Mouse (Mus musculus): Measurements from ENCODE around the gene Nt5c3b. TPM values are rescaled to one million over a fixed set of nuclear protein-coding genes. Genes with fewer than 3 reads are reported as not detected.

Nt5c3b gene
- polyA plus RNA-seq, 1 experiment from 2014 or later = 105 TPM

DNA sequence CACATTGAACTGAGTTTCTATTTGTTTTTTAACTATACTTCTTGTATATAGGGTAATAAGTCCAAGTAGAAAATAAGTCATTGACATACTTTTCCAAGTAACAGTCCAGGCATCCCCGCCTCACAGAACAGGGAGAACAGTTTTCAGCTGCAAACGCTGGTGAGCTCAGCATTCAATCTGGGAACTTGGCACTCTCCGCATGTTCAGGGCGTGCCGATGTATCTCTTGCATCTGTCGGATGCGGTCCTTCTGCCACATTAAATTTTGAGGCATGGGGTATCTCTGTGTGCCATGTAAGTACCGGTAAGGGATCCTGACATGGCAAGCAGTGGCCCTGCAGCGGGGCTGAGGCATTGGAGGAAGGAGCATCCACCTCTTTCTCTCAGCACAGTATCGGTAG lies 21.1 kb upstream of the Nt5c3b start:
- Histone ChIP-seq H3K9me3 (no peaks in the 10 kb centered on the region), H3K27me3 (replicated peaks) (no peaks in the 10 kb centered on the region), H3K4me1 (no peaks in the 10 kb centered on the region), H3K4me3 (no peak overlapping the region), H3K27ac (no peak overlapping the region), H3K4me2 (replicated peaks) (no peak overlapping the region), H3K36me3 (peaks cover 43% of the 10 kb centered on the region), H3K9ac (no peak overlapping the region)
- no peak for ATAC-seq (ENCODE audit: low FRiP score, low read depth)
- 95% methylated on average over 10 of the region's 10 CpGs for WGBS

GRCm38 (mm10) chr11:100457711-100458110 lies 16.1 kb upstream of the Nt5c3b start:
- no peaks in the 10 kb centered on the region for H3K27me3 ChIP-seq (replicated peaks)
- H3K9me3 ChIP-seq = 0 out of 2 replicates have a peak, but pooled peaks cover 4% of the 10 kb centered on the region
- no peak for ATAC-seq (ENCODE audit: low FRiP score, low read depth)
- H3K36me3 ChIP-seq = peaks cover 42% of the 10 kb centered on the region
- H3K4me2 ChIP-seq (replicated peaks) = no peak overlapping the region
- H3K4me1 ChIP-seq = no peaks in the 10 kb centered on the region
- 94% methylated on average over 5 of the region's 5 CpGs for WGBS
- no peak overlapping the region for H3K4me3 ChIP-seq
- H3K27ac ChIP-seq = no peak overlapping the region
- H3K9ac ChIP-seq = no peak overlapping the region

DNA sequence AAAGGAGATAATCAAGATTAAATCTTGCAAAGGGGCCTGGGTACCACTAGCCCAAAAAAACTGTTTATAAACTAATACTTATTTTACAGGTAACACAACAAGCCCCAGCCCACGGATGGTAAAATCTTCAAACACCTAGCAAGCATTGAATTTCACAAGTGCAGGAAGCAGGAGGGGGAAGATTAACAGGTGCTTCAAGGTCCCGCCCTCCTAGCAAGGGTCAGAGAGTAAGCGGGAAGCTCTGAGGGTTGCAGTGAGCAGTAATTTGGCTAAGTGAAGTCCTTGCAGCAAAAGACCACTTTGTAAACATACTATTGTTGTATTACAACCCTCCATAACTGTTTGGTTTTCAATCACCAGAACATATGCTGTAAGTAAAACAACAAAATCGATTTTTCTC lies 15.6 kb upstream of the Nt5c3b start:
- WGBS = 90% methylated on average over 4 of the region's 4 CpGs
- peaks cover 40% of the 10 kb centered on the region for H3K36me3 ChIP-seq
- H3K4me1 ChIP-seq = no peaks in the 10 kb centered on the region
- ATAC-seq (ENCODE audit: low FRiP score, low read depth) = no peak
- H3K4me2 ChIP-seq (replicated peaks) = no peak overlapping the region
- 0 out of 2 replicates have a peak, but pooled peaks cover 8% of the 10 kb centered on the region for H3K9me3 ChIP-seq
- no peak overlapping the region for H3K9ac ChIP-seq
- no peak overlapping the region for H3K4me3 ChIP-seq
- H3K27ac ChIP-seq = no peak overlapping the region
- no peaks in the 10 kb centered on the region for H3K27me3 ChIP-seq (replicated peaks)

DNA sequence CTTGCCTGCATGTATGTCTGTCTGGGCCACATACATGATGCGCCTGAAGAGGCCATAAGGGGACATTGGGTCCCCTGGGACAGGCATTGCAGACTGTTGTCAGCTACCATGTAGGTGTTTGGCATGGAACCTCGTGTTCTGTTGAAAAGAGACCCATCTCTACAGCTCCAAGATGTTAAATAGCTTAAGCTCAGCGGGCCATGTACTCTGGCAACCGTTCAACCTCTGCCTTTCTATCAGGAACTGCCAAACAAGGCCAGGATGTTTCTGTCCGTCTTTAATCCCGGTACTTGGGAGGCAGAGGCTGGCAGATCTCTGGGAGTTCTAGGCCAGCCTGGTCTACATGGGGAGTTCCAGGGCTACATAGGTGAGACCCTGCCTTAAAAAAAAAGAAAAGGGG lies 1.0 kb upstream of the Nt5c3b start:
- WGBS = 87% methylated on average over 6 of the region's 6 CpGs
- H3K4me3 ChIP-seq = no peak overlapping the region
- no peaks in the 10 kb centered on the region for H3K9me3 ChIP-seq
- ATAC-seq (ENCODE audit: low FRiP score, low read depth) = no peak
- no peak overlapping the region for H3K27ac ChIP-seq
- H3K36me3 ChIP-seq = peaks cover under 1% of the 10 kb centered on the region; the same call in 1 of the 2 replicates
- no peak overlapping the region for H3K9ac ChIP-seq
- H3K4me2 ChIP-seq (replicated peaks) = no peak overlapping the region
- peaks cover 12% of the 10 kb centered on the region for H3K4me1 ChIP-seq
- no peaks in the 10 kb centered on the region for H3K27me3 ChIP-seq (replicated peaks)

DNA sequence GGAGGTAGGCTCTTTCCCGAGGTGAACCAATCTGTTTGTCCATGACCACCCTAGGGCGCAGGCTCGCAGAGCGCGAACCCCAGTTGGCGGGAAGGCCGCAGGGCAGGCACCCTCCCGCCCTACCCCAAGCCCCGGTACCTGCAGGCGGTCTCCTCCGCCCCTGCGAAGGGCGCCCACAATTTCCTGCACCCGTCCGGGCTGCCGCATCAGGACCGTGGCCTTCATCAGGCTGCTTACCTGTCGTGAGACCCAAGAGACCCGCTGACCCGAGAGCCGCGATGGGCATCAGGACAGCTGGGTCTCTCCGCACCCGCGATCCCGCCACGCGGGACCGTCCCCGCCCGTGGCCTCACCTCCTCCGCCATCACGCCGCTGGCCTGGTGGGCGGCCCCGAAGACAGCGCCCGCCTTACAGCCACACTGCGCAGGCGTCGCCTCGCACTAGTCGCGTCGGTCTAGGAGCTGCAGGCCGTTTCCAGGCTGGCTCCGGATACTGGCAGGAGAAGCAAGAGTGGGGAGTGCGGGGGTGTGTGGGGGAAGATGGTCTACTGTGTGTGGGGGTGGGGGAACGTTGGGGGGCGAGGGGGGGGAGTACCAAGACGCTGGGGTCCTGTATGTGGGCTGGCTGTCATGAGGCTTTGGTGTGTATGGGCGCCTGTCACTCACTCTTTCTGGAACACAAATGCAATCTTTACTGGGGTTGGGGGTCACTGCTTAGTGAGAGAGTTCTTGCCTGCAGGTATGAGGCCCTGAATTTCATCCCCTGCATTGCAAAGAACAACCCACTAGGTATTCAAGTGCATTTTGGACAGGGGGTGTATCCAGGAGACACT lies 701 bp downstream of the Nt5c3b start:
- H3K9ac ChIP-seq = peak overlapping the region; percentile 92
- WGBS = under 1% methylated on average over 52 of the region's 52 CpGs

DNA sequence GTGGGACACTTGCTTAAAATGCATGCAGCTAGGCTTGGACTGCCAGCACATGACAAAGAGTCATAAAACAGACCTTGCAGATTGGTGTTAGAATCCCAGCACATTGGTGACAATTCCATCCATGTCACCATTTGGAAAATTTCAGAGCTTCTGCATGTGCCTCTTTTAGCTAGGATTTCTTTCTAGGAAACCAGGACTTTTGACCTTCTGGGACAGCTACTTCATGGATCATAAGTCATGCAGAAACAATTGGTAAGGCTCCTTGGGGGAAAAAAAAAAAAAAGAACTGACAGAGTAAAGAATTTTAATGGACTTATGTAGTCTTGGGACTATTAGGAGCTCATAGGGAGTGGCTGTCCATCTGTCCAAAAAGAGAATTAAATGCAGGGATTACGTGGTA lies 3.7 kb downstream of the Nt5c3b start:
- Histone ChIP-seq H3K4me3 (no peak overlapping the region), H3K4me2 (replicated peaks) (no peak overlapping the region), H3K27ac (no peak overlapping the region), H3K27me3 (replicated peaks) (no peaks in the 10 kb centered on the region), H3K36me3 (peaks cover 24% of the 10 kb centered on the region), H3K4me1 (peaks cover 12% of the 10 kb centered on the region), H3K9me3 (no peaks in the 10 kb centered on the region), H3K9ac (no peak overlapping the region)
- 80% methylated on average over 1 of the region's 1 CpGs for WGBS
- no peak for ATAC-seq (ENCODE audit: low FRiP score, low read depth)

More for the DNA sequence above, 701 bp downstream of the Nt5c3b start:
- H3K27ac ChIP-seq = no peak overlapping the region
- H3K4me2 ChIP-seq (replicated peaks) = peak overlapping the region; percentile 81
- H3K36me3 ChIP-seq = peaks cover 8% of the 10 kb centered on the region
- no peaks in the 10 kb centered on the region for H3K27me3 ChIP-seq (replicated peaks)
- peaks cover 12% of the 10 kb centered on the region for H3K4me1 ChIP-seq
- H3K9me3 ChIP-seq = no peaks in the 10 kb centered on the region
- peak overlapping the region; percentile 72 for H3K4me3 ChIP-seq
- peak; percentile 93 for ATAC-seq (ENCODE audit: low FRiP score, low read depth)

GRCm38 (mm10) chr11:100435678-100436246 lies 5.8 kb downstream of the Nt5c3b start:
- 46% methylated on average over 9 of the region's 9 CpGs for WGBS
- H3K36me3 ChIP-seq = peaks cover 28% of the 10 kb centered on the region

GRCm38 (mm10) chr11:100432002-100432401 lies 9.6 kb downstream of the Nt5c3b start:
- Histone ChIP-seq H3K36me3 (peaks cover 36% of the 10 kb centered on the region), H3K4me3 (no peak overlapping the region), H3K27ac (no peak overlapping the region), H3K9ac (no peak overlapping the region), H3K9me3 (no peaks in the 10 kb centered on the region), H3K4me2 (replicated peaks) (no peak overlapping the region), H3K27me3 (replicated peaks) (no peaks in the 10 kb centered on the region), H3K4me1 (no peaks in the 10 kb centered on the region)
- WGBS = 96% methylated on average over 5 of the region's 5 CpGs
- no peak for ATAC-seq (ENCODE audit: low FRiP score, low read depth)

More at GRCm38 (mm10) chr11:100435678-100436246, 5.8 kb downstream of the Nt5c3b start:
- no peak overlapping the region for H3K27ac ChIP-seq
- no peaks in the 10 kb centered on the region for H3K27me3 ChIP-seq (replicated peaks)
- no peaks in the 10 kb centered on the region for H3K9me3 ChIP-seq
- H3K4me2 ChIP-seq (replicated peaks) = no peak overlapping the region
- peaks cover 5% of the 10 kb centered on the region for H3K4me1 ChIP-seq
- H3K9ac ChIP-seq = no peak overlapping the region
- ATAC-seq (ENCODE audit: low FRiP score, low read depth) = no peak
- no peak overlapping the region for H3K4me3 ChIP-seq

- no peak for ATAC-seq (ENCODE audit: low FRiP score, low read depth)
- Histone ChIP-seq H3K4me1 (no peaks in the 10 kb centered on the region), H3K36me3 (peaks cover 27% of the 10 kb centered on the region), H3K4me3 (no peak overlapping the region), H3K27ac (no peak overlapping the region), H3K27me3 (replicated peaks) (no peaks in the 10 kb centered on the region), H3K9me3 (no peaks in the 10 kb centered on the region), H3K4me2 (replicated peaks) (no peak overlapping the region), H3K9ac (no peak overlapping the region)
- WGBS = 88% methylated on average over 7 of the region's 7 CpGs
Observed at GRCm38 (mm10) chr11:100430052-100430451, 11.6 kb downstream of the Nt5c3b start.

- Histone ChIP-seq H3K27me3 (replicated peaks) (no peaks in the 10 kb centered on the region), H3K4me2 (replicated peaks) (no peak overlapping the region), H3K9ac (no peak overlapping the region), H3K4me1 (no peaks in the 10 kb centered on the region), H3K9me3 (no peaks in the 10 kb centered on the region), H3K27ac (no peak overlapping the region), H3K4me3 (no peak overlapping the region), H3K36me3 (peaks cover 26% of the 10 kb centered on the region)
- ATAC-seq (ENCODE audit: low FRiP score, low read depth) = no peak
- 85% methylated on average over 9 of the region's 9 CpGs for WGBS
Observed at GRCm38 (mm10) chr11:100428612-100429199, 12.9 kb downstream of the Nt5c3b start.

- Histone ChIP-seq H3K27me3 (replicated peaks) (no peaks in the 10 kb centered on the region), H3K36me3 (peaks cover 19% of the 10 kb centered on the region), H3K4me1 (no peaks in the 10 kb centered on the region), H3K9ac (no peak overlapping the region), H3K9me3 (no peaks in the 10 kb centered on the region), H3K4me2 (replicated peaks) (no peak overlapping the region), H3K4me3 (no peak overlapping the region), H3K27ac (no peak overlapping the region)
- 83% methylated on average over 3 of the region's 3 CpGs for WGBS
- ATAC-seq (ENCODE audit: low FRiP score, low read depth) = no peak
Observed at GRCm38 (mm10) chr11:100426820-100427219, 14.8 kb downstream of the Nt5c3b start.

- ATAC-seq (ENCODE audit: low FRiP score, low read depth) = no peak; the same call in 1 of the 2 replicates
- H3K9me3 ChIP-seq = no peaks in the 10 kb centered on the region
- H3K4me1 ChIP-seq = no peaks in the 10 kb centered on the region
- no peak overlapping the region for H3K27ac ChIP-seq
- WGBS = 31% methylated on average over 7 of the region's 7 CpGs
- no peak overlapping the region for H3K4me3 ChIP-seq
- H3K4me2 ChIP-seq (replicated peaks) = no peak overlapping the region
- H3K36me3 ChIP-seq = peaks cover 16% of the 10 kb centered on the region
- no peak overlapping the region for H3K9ac ChIP-seq
- no peaks in the 10 kb centered on the region for H3K27me3 ChIP-seq (replicated peaks)
Observed at GRCm38 (mm10) chr11:100425851-100426250, 15.8 kb downstream of the Nt5c3b start.

Measured in neural tube, embryonic 12.5 days (tissue).